Mouse (Mus musculus) embryonic facial prominence, embryonic 14.5 days (tissue): ENCODE measurements at regions not wholly inside any gene's neighbourhood (a gene's known extent, or its start where the extent isn't known, plus 50 kb on each side); places are given as distances from the start of the nearest gene placed in this dataset.

ENCODE experiments used
- ATAC-seq: fragments of 200-750 bp; cut with Nextera tagmentation; 2 replicates; pipeline ENCODE4 v1.8.0; 2017; ENCODE audit warnings: low read depth, moderate number of reproducible peaks, moderate TSS enrichment
- DNase-seq: peaks from one replicate; pipeline ENCODE4 v3.0.0-alpha.2; 2015; ENCODE audit warnings: low spot score
- H3K27ac ChIP-seq: fragments of 300-500 bp; sonication (generic); replicated peaks from 2 replicates; pipeline ENCODE4 v1.5.1; 2014; ENCODE audit warnings: low read depth, mild to moderate bottlenecking, low read length, moderate library complexity
- H3K27me3 ChIP-seq: fragments of 300-500 bp; sonication (generic); replicated peaks from 2 replicates; pipeline ENCODE4 v1.6.1; 2014; ENCODE audit warnings: low read length; ENCODE audit not compliant: control insufficient read depth, insufficient read depth
- H3K36me3 ChIP-seq: fragments of 300-500 bp; sonication (generic); 2 replicates; pipeline ENCODE4 v1.6.1; 2014; ENCODE audit warnings: low read length, mixed read lengths; ENCODE audit not compliant: control insufficient read depth, insufficient read depth
- H3K4me1 ChIP-seq: fragments of 300-500 bp; sonication (generic); 2 replicates; pipeline ENCODE4 v1.6.1; 2014; ENCODE audit warnings: antibody characterized with exemption, low read length; ENCODE audit not compliant: control insufficient read depth, insufficient read depth
- H3K4me2 ChIP-seq: fragments of 300-500 bp; sonication (generic); 2 replicates; pipeline ENCODE4 v1.6.1; 2014; ENCODE audit warnings: low read depth, mild to moderate bottlenecking, low read length, moderate library complexity, mixed read lengths
- H3K4me3 ChIP-seq: fragments of 300-500 bp; sonication (generic); 2 replicates; pipeline ENCODE4 v1.5.1; 2014; ENCODE audit warnings: low read depth, mild to moderate bottlenecking, low read length
- H3K9ac ChIP-seq: fragments of 300-500 bp; sonication (generic); 2 replicates; pipeline ENCODE4 v1.6.1; 2014; ENCODE audit warnings: low read depth, mild to moderate bottlenecking, low read length, moderate library complexity, mixed read lengths
- H3K9me3 ChIP-seq: fragments of 300-500 bp; sonication (generic); 2 replicates; pipeline ENCODE4 v1.6.1; 2016; ENCODE audit warnings: low read length; ENCODE audit not compliant: control insufficient read depth
- WGBS: fragments of 180-500 bp; shearing (Covaris S2); extraction: QIAGEN DNeasy Blood & Tissue Kit; methylation state at CpG from one replicate; pipeline ENCODE4 v1.1.7; 2014; 5-methylcytosine and 5-hydroxymethylcytosine counted together

GRCm38 (mm10) chr16:86894982-86895381, 459.0 kb upstream of the N6amt1 start:
- DNase-seq, result no peak
- Histone ChIP-seq H3K9ac (no peak overlapping the region), H3K36me3 (no peaks in the 10 kb centered on the region), H3K9me3 (no peaks in the 10 kb centered on the region), H3K27me3 (no peaks in the 10 kb centered on the region), H3K27ac (no peak overlapping the region), H3K4me1 (no peaks in the 10 kb centered on the region), H3K4me3 (no peak overlapping the region), H3K4me2 (no peak overlapping the region)
- WGBS, result 90% methylated on average over 3 of the region's 3 CpGs
- ATAC-seq, result no peak; the same call in 1 of the 2 replicates

GRCm38 (mm10) chr16:86894333-86894732, 459.7 kb upstream of the N6amt1 start:
- ATAC-seq (no peak), DNase-seq (no peak)
- H3K27me3 ChIP-seq, result no peaks in the 10 kb centered on the region
- no peaks in the 10 kb centered on the region for H3K9me3 ChIP-seq
- WGBS, result 60% methylated on average over 5 of the region's 5 CpGs
- no peak overlapping the region for H3K9ac ChIP-seq
- H3K4me1 ChIP-seq, result no peaks in the 10 kb centered on the region
- H3K27ac ChIP-seq, result no peak overlapping the region
- no peaks in the 10 kb centered on the region for H3K36me3 ChIP-seq
- no peak overlapping the region for H3K4me3 ChIP-seq
- H3K4me2 ChIP-seq, result no peak overlapping the region

GRCm38 (mm10) chr16:86888421-86888820, 465.6 kb upstream of the N6amt1 start:
- ATAC-seq (no peak), DNase-seq (no peak)
- Histone ChIP-seq H3K27me3 (no peaks in the 10 kb centered on the region), H3K27ac (no peak overlapping the region), H3K9me3 (no peaks in the 10 kb centered on the region), H3K9ac (no peak overlapping the region), H3K4me2 (no peak overlapping the region), H3K4me3 (no peak overlapping the region), H3K4me1 (no peaks in the 10 kb centered on the region), H3K36me3 (no peaks in the 10 kb centered on the region)
- 74% methylated on average over 5 of the region's 5 CpGs for WGBS

GRCm38 (mm10) chr16:86887605-86888004, 466.4 kb upstream of the N6amt1 start:
- no peak overlapping the region for H3K27ac ChIP-seq
- H3K4me3 ChIP-seq, result no peak overlapping the region
- DNase-seq (no peak), ATAC-seq (no peak)
- H3K27me3 ChIP-seq, result no peaks in the 10 kb centered on the region
- no peaks in the 10 kb centered on the region for H3K9me3 ChIP-seq
- H3K36me3 ChIP-seq, result no peaks in the 10 kb centered on the region
- 56% methylated on average over 4 of the region's 4 CpGs for WGBS
- no peak overlapping the region for H3K9ac ChIP-seq
- no peak overlapping the region for H3K4me2 ChIP-seq
- no peaks in the 10 kb centered on the region for H3K4me1 ChIP-seq

- 72% methylated on average over 7 of the region's 7 CpGs for WGBS
- no peaks in the 10 kb centered on the region for H3K36me3 ChIP-seq
- H3K9me3 ChIP-seq, result no peaks in the 10 kb centered on the region
- H3K4me1 ChIP-seq, result 0 out of 2 replicates have a peak, but pooled peaks cover 2% of the 10 kb centered on the region
- H3K4me2 ChIP-seq, result no peak overlapping the region
- ATAC-seq, result no peak
- H3K27ac ChIP-seq, result no peak overlapping the region
- H3K4me3 ChIP-seq, result no peak overlapping the region
- no peaks in the 10 kb centered on the region for H3K27me3 ChIP-seq
- no peak overlapping the region for H3K9ac ChIP-seq
- no peak for DNase-seq
These were observed 470.1 kb upstream of the N6amt1 start for GRCm38 (mm10) chr16:86883862-86884261.

- H3K4me1 ChIP-seq, result 0 out of 2 replicates have a peak, but pooled peaks cover 2% of the 10 kb centered on the region
- no peaks in the 10 kb centered on the region for H3K9me3 ChIP-seq
- H3K27ac ChIP-seq, result no peak overlapping the region
- no peak overlapping the region for H3K9ac ChIP-seq
- peak; percentile 88 for DNase-seq
- H3K4me3 ChIP-seq, result no peak overlapping the region
- ATAC-seq, result peak; percentile 76
- 14% methylated on average over 6 of the region's 6 CpGs for WGBS
- no peak overlapping the region for H3K4me2 ChIP-seq
- H3K27me3 ChIP-seq, result no peaks in the 10 kb centered on the region
- H3K36me3 ChIP-seq, result no peaks in the 10 kb centered on the region
These were observed 471.5 kb upstream of the N6amt1 start for GRCm38 (mm10) chr16:86882529-86882928.

- no peaks in the 10 kb centered on the region for H3K36me3 ChIP-seq
- 61% methylated on average over 5 of the region's 5 CpGs for WGBS
These were observed 472.4 kb upstream of the N6amt1 start for GRCm38 (mm10) chr16:86881583-86881982.

GRCm38 (mm10) chr16:86860828-86861227, 493.2 kb upstream of the N6amt1 start:
- H3K36me3 ChIP-seq, result no peaks in the 10 kb centered on the region
- no peaks in the 10 kb centered on the region for H3K9me3 ChIP-seq
- H3K27ac ChIP-seq, result no peak overlapping the region
- H3K4me2 ChIP-seq, result no peak overlapping the region
- no peak for DNase-seq
- H3K4me3 ChIP-seq, result no peak overlapping the region
- H3K27me3 ChIP-seq, result no peaks in the 10 kb centered on the region
- no peaks in the 10 kb centered on the region for H3K4me1 ChIP-seq
- no peak for ATAC-seq
- WGBS, result 70% methylated on average over 2 of the region's 2 CpGs
- no peak overlapping the region for H3K9ac ChIP-seq

More at GRCm38 (mm10) chr16:86881583-86881982, 472.4 kb upstream of the N6amt1 start:
- H3K4me2 ChIP-seq, result no peak overlapping the region
- ATAC-seq (no peak), DNase-seq (peak; percentile 69)
- H3K9me3 ChIP-seq, result no peaks in the 10 kb centered on the region
- H3K27ac ChIP-seq, result no peak overlapping the region
- no peak overlapping the region for H3K9ac ChIP-seq
- no peaks in the 10 kb centered on the region for H3K27me3 ChIP-seq
- no peak overlapping the region for H3K4me3 ChIP-seq
- H3K4me1 ChIP-seq, result 0 out of 2 replicates have a peak, but pooled peaks cover 2% of the 10 kb centered on the region

GRCm38 (mm10) chr16:86855891-86856290, 498.1 kb upstream of the N6amt1 start:
- Histone ChIP-seq H3K9ac (no peak overlapping the region), H3K9me3 (no peaks in the 10 kb centered on the region), H3K4me3 (no peak overlapping the region), H3K27ac (no peak overlapping the region), H3K4me2 (no peak overlapping the region), H3K27me3 (no peaks in the 10 kb centered on the region), H3K4me1 (no peaks in the 10 kb centered on the region), H3K36me3 (no peaks in the 10 kb centered on the region)
- ATAC-seq (no peak), DNase-seq (no peak)
- 65% methylated on average over 2 of the region's 2 CpGs for WGBS
